Mouse (Mus musculus) limb, embryonic 14.5 days (tissue): ENCODE results near the gene Zfp386. TPM values are rescaled to one million over a fixed set of nuclear protein-coding genes. Genes with fewer than 3 reads are reported as not detected.
A peak's percentile ranks its signal among the peaks of the same experiment; 100 is the strongest.
"Not testable (repeated sequence)": the region's sequence is repeated elsewhere in the genome, so short reads cannot be mapped to it uniquely, and the experiment has no call there.

Experiments used
- ATAC-seq: fragments of 200-750 bp; cut with Nextera tagmentation; 2 replicates; pipeline ENCODE4 v1.8.0; 2017; ENCODE audit warnings: low read depth, moderate number of reproducible peaks, moderate TSS enrichment; ENCODE audit not compliant: low FRiP score
- DNase-seq: peaks from one replicate; pipeline ENCODE4 v3.0.0-alpha.2; 2015; ENCODE audit warnings: low spot score
- H3K27ac ChIP-seq: fragments of 300-500 bp; sonication (generic); replicated peaks from 2 replicates; pipeline ENCODE4 v1.5.1; 2014; ENCODE audit warnings: low read depth, mild to moderate bottlenecking, low read length, moderate library complexity, mixed read lengths
- H3K27me3 ChIP-seq: fragments of 300-500 bp; sonication (generic); 2 replicates; pipeline ENCODE4 v1.6.1; 2014; ENCODE audit warnings: low read length, mixed read lengths; ENCODE audit not compliant: control insufficient read depth, insufficient read depth
- H3K36me3 ChIP-seq: fragments of 300-500 bp; sonication (generic); 2 replicates; pipeline ENCODE4 v1.6.1; 2014; ENCODE audit warnings: mild to moderate bottlenecking, low read length, moderate library complexity, mixed read lengths; ENCODE audit not compliant: control insufficient read depth, insufficient read depth
- H3K4me1 ChIP-seq: fragments of 300-500 bp; sonication (generic); 2 replicates; pipeline ENCODE4 v1.6.1; 2014; ENCODE audit warnings: antibody characterized with exemption, low read length, mixed read lengths; ENCODE audit not compliant: control insufficient read depth, insufficient read depth
- H3K4me2 ChIP-seq: fragments of 300-500 bp; sonication (generic); replicated peaks from 2 replicates; pipeline ENCODE4 v1.6.1; 2014; ENCODE audit warnings: low read depth, mild to moderate bottlenecking, low read length, moderate library complexity; ENCODE audit not compliant: severe bottlenecking
- H3K4me3 ChIP-seq: fragments of 300-500 bp; sonication (generic); replicated peaks from 2 replicates; pipeline ENCODE4 v1.5.1; 2014; ENCODE audit warnings: low read length
- H3K9ac ChIP-seq: fragments of 300-500 bp; sonication (generic); 2 replicates; pipeline ENCODE4 v1.6.1; 2014; ENCODE audit warnings: mild to moderate bottlenecking, low read depth, low read length, moderate library complexity; ENCODE audit not compliant: severe bottlenecking
- H3K9me3 ChIP-seq: fragments of 300-500 bp; sonication (generic); 2 replicates; pipeline ENCODE4 v1.6.1; 2016; ENCODE audit warnings: low read length; ENCODE audit not compliant: control insufficient read depth
- POLR2A ChIP-seq: fragments of 200-500 bp; IDR thresholded peaks from 2 replicates; pipeline ENCODE4 v1.8.0; 2012; ENCODE audit warnings: inconsistent platforms, mild to moderate bottlenecking, moderate library complexity, borderline replicate concordance; ENCODE audit not compliant: insufficient read depth, insufficient read length; ENCODE audit errors: extremely low read depth
- WGBS: fragments of 180-500 bp; shearing (Covaris S2); extraction: QIAGEN DNeasy Blood & Tissue Kit; methylation state at CpG from one replicate; pipeline ENCODE4 v1.1.7; 2014; 5-methylcytosine and 5-hydroxymethylcytosine counted together
- polyA plus RNA-seq, 2 experiments: library from polyadenylated mRNA; depleted of rRNA in 1 of 2; stranded (reverse) in 1 of 2; unstranded in 1 of 2; fragments of >200 nt; fragmentation: Nextera tagmentation in 1 of 2; extraction: Ambion mirVana in 1 of 2; gene quantifications; 2 replicates each; pipeline versions ENCODE4 v1.2.1 to v1.2.3; 2012 to 2014

Zfp386 gene
- polyA plus RNA-seq (2012; rRNA removed) (25.1 and 29.9 TPM in 2 replicates), polyA plus RNA-seq (2014; fragmentation: Nextera tagmentation; extraction: Ambion mirVana) (44.1 and 44.4 TPM in 2 replicates)

DNA sequence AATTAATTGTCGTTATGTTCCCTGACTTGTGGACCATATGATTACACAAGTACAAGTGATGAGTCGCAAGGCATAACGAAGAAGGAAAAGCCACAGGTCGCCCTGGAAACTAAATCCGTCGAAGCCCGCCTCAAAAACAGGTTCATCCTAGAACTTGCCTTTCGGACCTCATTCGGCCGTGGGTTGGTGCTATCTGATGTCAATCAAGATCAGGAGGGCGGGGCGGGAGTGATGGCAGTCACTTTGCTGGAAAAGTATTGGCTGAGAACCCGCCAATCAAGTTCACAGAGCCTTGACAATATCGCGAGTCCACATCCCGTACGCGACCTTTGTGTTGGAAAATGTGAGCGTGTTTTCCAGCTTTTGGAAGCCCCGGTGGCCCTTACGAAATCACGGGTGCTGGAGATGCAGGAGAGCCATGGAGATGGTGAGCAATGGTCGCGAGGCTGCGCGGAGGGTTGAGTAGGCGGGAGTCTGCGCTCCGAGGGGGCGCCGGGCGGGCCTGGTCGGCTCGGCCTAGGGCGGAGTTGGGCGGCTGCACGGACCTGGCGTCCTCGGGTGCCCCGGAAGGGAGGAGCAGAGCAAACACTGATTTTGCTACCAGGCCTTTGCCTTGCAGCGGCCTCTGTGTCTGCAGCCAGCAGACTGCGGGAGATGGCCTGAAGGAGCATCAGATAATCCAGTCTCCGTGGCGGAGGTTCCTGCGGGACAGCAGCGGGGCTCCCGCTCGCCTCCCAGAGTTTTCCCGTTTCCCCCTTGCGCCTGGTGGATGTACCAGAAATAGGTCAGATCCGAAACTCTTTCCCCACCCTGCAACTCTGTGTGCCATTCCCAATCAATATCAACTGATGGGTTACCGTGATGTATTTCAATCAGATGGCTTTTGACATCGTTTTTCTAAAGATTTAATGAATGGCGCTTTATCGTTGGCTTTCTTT, at the start of gene Zfp386:
Gene Zfp386 (plus strand): TSS at position 285 of the 938 bp plus-strand sequence.
- ATAC-seq, result peak; percentile 100
- peaks cover 14% of the 10 kb centered on the region for H3K36me3 ChIP-seq

DNA sequence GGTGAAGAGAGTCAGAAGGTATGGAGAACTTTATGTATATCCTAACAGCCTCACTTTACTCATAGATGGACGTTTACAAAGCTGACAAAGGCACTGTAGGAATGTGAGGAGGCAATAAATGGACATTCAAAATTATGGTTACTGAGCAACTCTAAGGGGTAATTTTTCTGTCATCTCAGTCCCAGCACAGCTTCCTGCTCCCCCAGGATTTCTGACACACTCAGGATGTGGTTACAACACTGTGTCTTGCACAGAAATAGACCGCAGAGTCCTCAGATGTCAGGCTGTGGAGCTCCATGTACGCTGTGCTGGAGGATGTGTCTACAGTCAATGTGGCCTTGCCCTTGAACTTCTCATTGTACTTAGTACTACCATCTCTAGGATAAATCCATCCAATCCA, 47.7 kb upstream of the Zfp386 start:
- H3K27me3 ChIP-seq, H3K27ac ChIP-seq, DNase-seq, ATAC-seq, H3K9ac ChIP-seq, H3K9me3 ChIP-seq, H3K4me2 ChIP-seq, H3K36me3 ChIP-seq, H3K4me3 ChIP-seq, H3K4me1 ChIP-seq: not testable (repeated sequence)
- 76% methylated on average over 3 of the region's 3 CpGs for WGBS

More for the DNA sequence above, at the start of gene Zfp386:
- peak within 1 kb of the TSS; percentile 60 for H3K4me2 ChIP-seq
- H3K27me3 ChIP-seq, result no peaks in the 10 kb centered on the region
- DNase-seq, result peak; percentile 99
- H3K4me1 ChIP-seq, result peaks cover 14% of the 10 kb centered on the region
- H3K9me3 ChIP-seq, result no peaks in the 10 kb centered on the region
- peak within 1 kb of the TSS; percentile 93 for H3K9ac ChIP-seq
- WGBS, result 2% methylated on average over 54 of the region's 55 CpGs
- TF ChIP-seq POLR2A, result 0 out of 2 replicates have a peak, but pooled peaks have one; percentile 44
- H3K27ac ChIP-seq, result peak within 1 kb of the TSS; percentile 99
- H3K4me3 ChIP-seq, result peak within 1 kb of the TSS; percentile 83

DNA sequence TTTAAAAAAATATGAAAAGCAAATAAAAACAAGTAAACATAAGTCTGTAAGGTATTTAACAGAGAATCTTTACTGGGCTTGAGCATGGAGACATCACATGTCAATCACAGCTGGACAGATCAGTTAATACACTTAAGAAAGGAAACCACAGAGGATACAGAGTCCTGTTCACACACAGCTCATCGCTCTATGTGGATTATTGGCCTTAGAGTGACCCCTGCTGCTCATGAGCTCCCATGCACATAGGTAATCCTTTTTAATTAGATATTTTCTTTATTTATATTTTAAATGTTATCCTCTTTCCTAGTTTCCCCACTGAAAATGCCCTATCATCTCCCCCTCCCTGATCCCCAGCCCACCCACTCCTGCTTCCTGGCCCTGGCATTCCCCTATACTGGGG, 44.6 kb upstream of the Zfp386 start:
- H3K27ac ChIP-seq, H3K9me3 ChIP-seq, H3K4me2 ChIP-seq, H3K36me3 ChIP-seq, H3K4me1 ChIP-seq, H3K9ac ChIP-seq, ATAC-seq, DNase-seq, H3K4me3 ChIP-seq, H3K27me3 ChIP-seq: not testable (repeated sequence)
- 80% methylated on average over 1 of the region's 1 CpGs for WGBS

DNA sequence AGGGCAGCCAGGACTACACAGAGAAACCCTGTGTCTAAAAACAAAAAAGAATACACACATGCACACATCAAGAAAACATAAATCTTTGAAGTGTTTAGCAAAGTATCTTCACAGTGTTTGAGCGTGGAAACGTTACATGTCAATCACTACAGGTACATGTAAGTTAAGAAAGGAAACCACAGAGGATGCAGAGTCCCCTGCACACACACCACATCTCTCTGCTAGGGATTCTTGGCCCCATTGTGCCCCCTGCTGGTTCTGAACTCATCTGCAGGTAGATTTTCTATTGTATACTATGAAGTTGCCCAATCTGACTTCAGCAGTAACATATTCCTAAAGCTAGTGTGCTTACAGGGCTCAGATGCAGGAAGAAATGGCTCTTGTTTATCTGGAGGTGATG, 36.7 kb upstream of the Zfp386 start:
- H3K4me1 ChIP-seq, result no peaks in the 10 kb centered on the region
- ATAC-seq, result no peak
- no peak overlapping the region for H3K9ac ChIP-seq
- H3K36me3 ChIP-seq, result no peaks in the 10 kb centered on the region
- no peak overlapping the region for H3K27ac ChIP-seq
- no peak for TF ChIP-seq POLR2A
- no peak for DNase-seq
- no peak overlapping the region for H3K4me2 ChIP-seq
- WGBS, result 61% methylated on average over 2 of the region's 2 CpGs
- H3K9me3 ChIP-seq, result no peaks in the 10 kb centered on the region
- no peak overlapping the region for H3K4me3 ChIP-seq
- no peaks in the 10 kb centered on the region for H3K27me3 ChIP-seq

DNA sequence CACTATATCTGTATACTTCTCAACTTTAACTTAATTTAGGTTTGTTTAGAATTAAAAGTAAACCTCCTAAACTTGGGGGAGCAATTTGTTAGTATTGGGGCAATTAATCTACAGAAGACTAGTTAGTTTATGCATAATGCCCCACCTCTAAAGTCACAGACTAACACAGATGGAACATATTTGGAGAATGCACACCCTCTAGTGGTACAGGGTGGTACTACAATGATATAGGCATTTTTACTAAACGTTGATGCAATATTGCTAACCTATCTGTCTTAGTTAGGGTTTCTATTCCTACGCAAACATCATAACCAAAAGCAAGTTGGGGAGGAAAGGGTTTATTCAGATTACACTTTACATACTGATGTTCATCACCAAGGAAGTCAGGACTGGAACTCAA, 19.4 kb upstream of the Zfp386 start:
- Histone ChIP-seq H3K9me3 (no peaks in the 10 kb centered on the region), H3K4me2 (no peak overlapping the region), H3K27me3 (no peaks in the 10 kb centered on the region), H3K27ac (no peak overlapping the region), H3K36me3 (no peaks in the 10 kb centered on the region), H3K9ac (no peak overlapping the region), H3K4me1 (no peaks in the 10 kb centered on the region), H3K4me3 (no peak overlapping the region)
- TF ChIP-seq POLR2A, result no peak
- 57% methylated on average over 2 of the region's 2 CpGs for WGBS
- ATAC-seq, result no peak
- no peak for DNase-seq
